Mouse (Mus musculus): ENCODE measurements around the gene Apbb2.

- TF ChIP-seq CTCF (IDR thresholded peaks at IDR 0.05; ENCODE audit: low read depth): no peak
- no peak for TF ChIP-seq EP300 (IDR thresholded peaks at IDR 0.05; ENCODE audit: low read depth)
Measured at GRCm38 (mm10) chr5:66453106-66453505, 165.5 kb downstream of the Apbb2 start.

Data from liver, postnatal 0 days (tissue).